Mouse (Mus musculus) right cerebral cortex, adult 18-20 months (tissue): ENCODE measurements around the gene Rassf1.

ENCODE experiments used
- DNase-seq: peaks from one replicate; pipeline ENCODE4 v3.0.0; 2022; ENCODE audit warnings: mixed read lengths

Rassf1 gene

DNA sequence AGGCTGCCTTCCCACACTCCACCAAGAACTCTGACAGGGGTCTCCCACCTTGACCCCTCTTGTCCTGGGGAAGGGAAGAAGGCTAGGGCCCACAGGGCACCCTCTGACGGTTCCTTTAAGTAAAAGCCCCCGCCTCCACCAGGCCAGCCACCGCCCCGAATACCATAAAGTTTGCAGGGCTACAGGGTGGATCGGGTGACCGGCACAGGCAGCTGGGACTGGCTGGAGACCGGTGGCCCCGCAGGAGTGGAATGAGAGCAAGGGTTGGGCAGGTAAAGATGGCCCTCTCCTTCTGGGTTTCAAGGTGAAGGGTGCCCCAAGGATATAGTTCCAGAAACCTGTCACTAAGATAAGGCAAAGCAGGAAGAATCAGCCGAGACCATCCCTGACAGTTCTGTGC, 55.2 kb downstream of the Rassf1 start:
- no peak for DNase-seq

- DNase-seq: no peak
These were observed 55.7 kb downstream of the Rassf1 start for GRCm38 (mm10) chr9:107607036-107607435.

DNA sequence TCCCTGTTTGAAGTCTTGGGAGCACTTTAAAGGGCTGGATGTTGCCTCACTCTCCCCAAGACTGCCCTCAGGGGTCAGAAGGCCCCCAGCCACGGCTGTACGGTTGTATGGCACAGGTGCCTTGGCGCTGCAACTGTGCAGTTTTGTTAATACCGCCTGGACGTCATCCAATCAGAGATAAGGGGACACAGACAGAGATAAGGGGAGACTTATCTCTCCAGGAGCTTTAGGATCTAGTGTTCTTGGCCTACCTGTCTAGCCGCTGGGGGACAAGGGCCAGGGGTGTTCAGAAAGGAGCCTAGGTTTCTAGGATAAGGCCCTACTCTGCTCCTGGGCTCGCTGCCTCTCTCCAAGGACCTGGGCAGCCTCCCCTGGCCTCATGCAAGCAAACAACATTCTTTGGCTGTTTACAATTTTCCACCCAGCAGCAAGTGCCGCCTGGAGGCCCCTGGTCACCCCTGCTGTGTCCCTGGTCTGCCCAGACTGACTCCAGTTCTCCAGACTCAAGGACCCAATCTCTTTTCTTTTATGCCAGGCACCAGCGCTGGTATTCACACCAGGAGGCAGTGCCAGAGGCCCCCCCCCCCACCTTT, 56.4 kb downstream of the Rassf1 start:
- no peak for DNase-seq

- no peak for DNase-seq
These were observed 57.5 kb downstream of the Rassf1 start, which contains the start of gene Sema3b for GRCm38 (mm10) chr9:107608741-107609432. TSS of gene Sema3b (minus strand) at chr9:107609229.

DNA sequence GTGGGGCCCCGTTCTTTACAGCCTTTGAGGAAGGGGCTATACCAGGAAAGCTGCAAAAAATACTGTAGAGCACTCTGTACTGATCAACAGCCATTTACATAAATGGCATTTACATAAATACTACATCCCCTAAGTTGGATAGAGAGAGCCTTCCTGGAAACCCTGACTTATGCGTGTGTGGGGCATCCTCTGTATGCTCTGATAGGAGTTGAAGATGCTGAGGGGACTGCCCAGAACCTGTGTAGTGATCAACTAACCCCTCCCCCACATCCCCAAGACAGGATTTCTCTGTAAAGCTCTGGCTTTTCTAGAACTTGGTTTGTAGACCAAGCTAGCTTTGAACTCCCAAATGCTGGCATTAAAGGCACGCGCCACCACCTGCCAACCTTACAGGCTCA, 58.1 kb downstream of the Rassf1 start:
- no peak for DNase-seq

DNA sequence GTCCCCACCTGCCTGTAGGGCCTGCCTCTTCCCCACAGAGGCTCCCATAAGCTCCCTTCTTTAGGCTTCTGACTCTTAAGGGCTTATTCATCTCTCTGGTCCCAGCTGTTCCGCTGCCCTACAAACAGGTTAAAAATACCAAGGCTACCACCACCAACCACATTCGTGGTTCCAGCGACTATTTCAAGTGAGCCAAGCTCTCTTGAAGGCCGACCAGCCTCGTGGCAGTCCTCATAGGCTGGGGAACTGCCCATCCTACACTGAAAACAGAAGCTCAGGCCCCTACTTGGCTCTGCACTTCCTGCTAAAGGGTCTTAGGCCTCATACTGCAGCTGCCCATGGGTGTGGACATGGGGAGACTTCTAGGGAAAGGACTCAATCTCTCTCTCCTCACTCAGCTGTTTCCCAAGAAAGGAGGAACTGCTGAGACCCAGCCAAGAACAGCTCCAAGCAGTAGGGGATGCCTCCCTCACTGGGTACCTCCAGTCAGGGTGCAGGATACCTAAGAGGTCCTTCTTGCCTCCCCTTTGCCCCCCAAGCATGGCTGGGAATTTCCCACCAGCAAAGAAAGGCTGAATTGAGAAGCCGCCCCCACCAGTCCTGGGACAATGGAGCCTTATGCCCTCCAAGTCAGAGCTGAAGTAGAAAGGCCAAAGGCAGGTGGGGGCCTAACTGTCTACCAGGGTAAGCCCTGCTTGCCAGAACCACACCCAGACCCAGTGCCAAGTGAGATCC, 60.3 kb downstream of the Rassf1 start:
- no peak for DNase-seq
